Mouse (Mus musculus): ENCODE measurements at regions not wholly inside any gene's neighbourhood (a gene's known extent, or its start where the extent isn't known, plus 50 kb on each side); places are given as distances from the start of the nearest gene placed in this dataset.

- TF ChIP-seq CTCF (conservative IDR thresholded peaks at IDR 0.05; ENCODE audit: insufficient read depth, insufficient read length, low read depth, low read length): no peak
- TF ChIP-seq POLR2A (IDR thresholded peaks at IDR 0.05; ENCODE audit: low read depth, low read length): no peak
Measured at GRCm38 (mm10) chr16:93425731-93426130, 178.1 kb downstream of the Setd4 start.

Data from kidney, adult 2 months (tissue).